Mouse (Mus musculus) lung, adult 2 months (tissue): Measurements from ENCODE around the gene Fnd3c2. TPM values are rescaled to one million over a fixed set of nuclear protein-coding genes. Genes with fewer than 3 reads are reported as not detected.

Experiments used
- DNase-seq: peaks from one replicate; pipeline ENCODE4 v3.0.0; 2022
- H3K4me1 ChIP-seq: fragments of 200-500 bp; 2 replicates; pipeline ENCODE4 v1.6.1; 2011; ENCODE audit warnings: low read length; ENCODE audit not compliant: control insufficient read depth, insufficient read depth
- H3K4me3 ChIP-seq: fragments of 200-500 bp; replicated peaks from 2 replicates; pipeline ENCODE3; 2011; ENCODE audit warnings: low read depth, mild to moderate bottlenecking, control low read depth, low read length; ENCODE audit errors: extremely low read depth
- CTCF ChIP-seq: fragments of 200-500 bp; IDR thresholded peaks from 2 replicates; pipeline ENCODE4 v1.5.1; 2011; ENCODE audit warnings: mild to moderate bottlenecking, low read length, control low read depth; ENCODE audit not compliant: insufficient read depth
- POLR2A ChIP-seq: fragments of 200-500 bp; IDR thresholded peaks from 2 replicates; pipeline ENCODE4 v1.6.1; 2011; ENCODE audit warnings: low read depth, mild to moderate bottlenecking, control low read depth, low read length, borderline replicate concordance; ENCODE audit errors: extremely low read depth
- WGBS: fragments of 180-500 bp; shearing (Covaris S2); methylation state at CpG from one replicate; pipeline ENCODE4 v1.1.7; 2018; 5-methylcytosine and 5-hydroxymethylcytosine counted together
- polyA plus RNA-seq: library from polyadenylated mRNA; depleted of rRNA; stranded (reverse); fragments of >200 nt; gene quantifications from 2 replicates; pipeline ENCODE4 v1.2.3, GENCODE M21; 2012; rRNA removed

The Fnd3c2 gene
- polyA plus RNA-seq, 1 experiment: not detected

- Histone ChIP-seq H3K4me3 (peak overlapping the region; percentile 77), H3K4me1 (no peaks in the 10 kb centered on the region; the same call in 1 of the 2 replicates)
- TF ChIP-seq CTCF (no peak), POLR2A (no peak)
- WGBS: 30% methylated on average over 12 of the region's 12 CpGs
- peak; percentile 14 for DNase-seq
These were observed 67.4 kb downstream of the Fnd3c2 start for GRCm38 (mm10) chrX:106187737-106188136.

- H3K4me1 ChIP-seq: no peaks in the 10 kb centered on the region; the same call in 1 of the 2 replicates
- 18% methylated on average over 55 of the region's 55 CpGs for WGBS
- peak within 1 kb of the TSS; percentile 77 for H3K4me3 ChIP-seq
- peak; percentile 54; the same call in 1 of the 2 replicates for TF ChIP-seq POLR2A
- no peak for TF ChIP-seq CTCF
- DNase-seq: peak; percentile 82
These were observed 68.2 kb downstream of the Fnd3c2 start, which contains the start of gene Pgk1 for GRCm38 (mm10) chrX:106186713-106187649. Gene Pgk1 (plus strand): TSS chrX:106187100.

GRCm38 (mm10) chrX:106185706-106186105, 69.5 kb downstream of the Fnd3c2 start:
- DNase-seq: no peak

More at GRCm38 (mm10) chrX:106185706-106186105, 69.5 kb downstream of the Fnd3c2 start:
- H3K4me1 ChIP-seq: no peaks in the 10 kb centered on the region; the same call in 1 of the 2 replicates
- 37% methylated on average over 5 of the region's 5 CpGs for WGBS
- TF ChIP-seq POLR2A (no peak), CTCF (no peak)
- no peak overlapping the region for H3K4me3 ChIP-seq

Other genes starting within 250 kb of the Fnd3c2 start
- 4.5 and 7.9 TPM in 2 replicates for gene Magt1, start 243.5 kb downstream of the Fnd3c2 start, polyA plus RNA-seq
- gene Cox7b, start 239.7 kb downstream of the Fnd3c2 start, polyA plus RNA-seq: 42.6 and 60.5 TPM in 2 replicates
- 5.4 and 7.9 TPM in 2 replicates for gene Atp7a, start 228.1 kb downstream of the Fnd3c2 start, polyA plus RNA-seq
- 1.4 and 2.0 TPM in 2 replicates for gene Tlr13, start 112.2 kb downstream of the Fnd3c2 start, polyA plus RNA-seq
- 32.1 and 64.4 TPM in 2 replicates for gene Pgk1, start 68.3 kb downstream of the Fnd3c2 start, polyA plus RNA-seq
- gene Taf9b, start 34.2 kb downstream of the Fnd3c2 start, polyA plus RNA-seq: 6.2 and 11.0 TPM in 2 replicates
- gene Fndc3c1, start 230.0 kb upstream of the Fnd3c2 start, polyA plus RNA-seq: not detected in 2 replicates